Mouse (Mus musculus) right cerebral cortex, adult 18-20 months (tissue): Measurements from ENCODE around the gene Hccs.
"Not testable (repeated sequence)": the region's sequence is repeated elsewhere in the genome, so short reads cannot be mapped to it uniquely, and the experiment has no call there.

Experiments
- DNase-seq: peaks from one replicate; pipeline ENCODE4 v3.0.0; 2022; ENCODE audit warnings: mixed read lengths

Hccs gene

DNA sequence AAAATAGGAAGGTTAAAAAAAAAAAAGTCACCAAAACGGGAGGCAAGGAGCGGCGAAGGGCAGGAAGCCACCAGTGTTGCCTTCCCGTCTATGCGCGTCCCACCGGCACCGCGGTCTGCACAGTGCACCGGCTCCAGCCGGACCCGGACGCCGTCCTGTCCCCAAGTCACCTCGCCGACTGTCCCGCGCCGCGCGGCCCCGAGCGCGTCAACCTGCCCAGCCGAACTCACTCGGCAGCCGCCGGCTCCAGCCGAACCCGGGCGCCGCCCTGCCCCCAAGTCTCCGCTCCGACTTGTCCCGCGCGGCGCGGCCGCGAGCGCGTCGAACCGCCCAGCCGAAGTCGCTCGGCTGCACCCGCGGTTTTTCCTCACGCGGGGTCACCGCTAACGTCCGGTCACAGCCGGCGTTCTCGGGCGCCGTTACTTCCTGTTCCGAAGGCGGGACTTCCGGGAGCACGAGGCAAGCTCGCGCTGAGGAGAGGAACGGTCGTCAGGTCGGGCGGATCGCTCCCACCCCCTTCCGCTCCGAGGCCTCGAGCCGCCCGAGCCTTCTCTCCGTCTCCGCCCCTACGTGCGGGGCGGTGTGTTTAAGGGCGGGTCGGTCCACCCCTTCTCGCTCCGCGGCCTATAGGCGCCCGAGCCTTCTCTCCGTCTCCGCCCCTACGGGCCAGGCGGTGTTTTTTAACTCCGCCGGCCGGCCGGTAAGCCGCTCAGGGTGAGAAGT is at the start of gene Hccs:
Hccs (minus strand) TSS at position 428 of the 723 bp plus-strand sequence.
- DNase-seq, result peak; percentile 89

DNA sequence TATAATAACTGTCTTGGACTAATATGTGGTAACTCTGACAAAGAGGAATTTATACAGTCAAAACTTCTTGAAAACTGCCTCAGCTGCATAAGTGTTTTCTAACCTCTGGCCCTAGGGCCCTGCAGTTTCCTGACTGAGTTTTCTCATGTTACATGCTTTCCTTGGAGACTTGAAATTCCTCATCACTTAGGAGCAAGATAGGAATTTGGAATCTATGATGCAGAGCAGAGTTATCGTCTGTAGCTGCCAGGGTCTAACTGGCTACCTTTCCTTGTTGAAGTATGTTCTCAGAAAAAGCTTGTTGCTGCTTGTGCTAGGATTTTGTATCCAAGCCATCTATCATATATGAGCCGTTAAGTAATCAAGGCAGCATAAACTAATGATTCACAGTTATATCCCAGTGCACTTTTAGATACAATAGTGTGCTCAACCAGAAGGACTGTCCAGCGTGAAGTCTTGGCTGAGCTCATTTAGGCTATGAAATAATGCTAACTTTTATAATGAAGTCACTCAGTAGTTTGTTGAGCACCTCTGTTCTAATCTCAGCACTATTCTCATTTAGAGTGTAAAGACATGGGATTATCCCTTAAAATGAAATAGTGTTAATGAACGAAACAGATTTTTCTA is 37.1 kb upstream of the Hccs start:
- DNase-seq, result no peak

DNA sequence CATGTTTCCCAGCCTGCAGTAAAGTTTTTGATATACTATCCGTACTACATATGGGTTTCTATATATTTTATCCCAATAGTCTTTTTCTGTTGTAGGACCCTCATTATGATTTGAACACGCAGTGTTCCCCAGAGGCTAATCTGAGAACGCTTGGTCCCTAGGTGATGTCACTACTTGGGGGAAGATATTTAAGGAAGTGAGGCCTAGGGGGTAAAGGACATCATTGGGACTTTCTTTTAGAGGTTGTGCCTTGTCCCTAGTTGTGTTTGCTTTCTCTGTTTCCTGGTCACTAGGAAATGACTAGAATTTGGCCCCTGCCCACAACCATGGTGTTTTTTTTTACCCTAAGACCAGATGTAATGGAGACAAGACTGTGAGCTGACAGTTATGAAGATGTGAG is 18.0 kb upstream of the Hccs start:
- DNase-seq, result no peak

DNA sequence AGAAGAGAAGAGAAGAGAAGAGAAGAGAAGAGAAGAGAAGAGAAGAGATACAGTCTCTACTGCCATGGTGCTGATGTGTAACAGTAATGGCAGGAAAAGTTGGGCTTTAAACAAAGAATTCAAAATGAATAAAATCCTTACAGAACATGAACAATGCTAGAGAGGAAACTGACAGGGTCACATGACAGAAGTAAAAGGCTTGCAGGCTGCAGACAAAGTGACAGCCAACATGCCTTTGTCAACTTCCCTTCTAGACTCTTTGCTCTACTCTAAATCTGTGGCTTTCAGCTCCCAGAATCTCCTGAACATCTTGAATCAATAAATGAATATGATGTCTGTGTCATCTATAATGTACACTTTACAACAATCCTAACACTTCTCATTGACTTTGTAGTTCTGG is 17.4 kb upstream of the Hccs start:
- no peak for DNase-seq

DNA sequence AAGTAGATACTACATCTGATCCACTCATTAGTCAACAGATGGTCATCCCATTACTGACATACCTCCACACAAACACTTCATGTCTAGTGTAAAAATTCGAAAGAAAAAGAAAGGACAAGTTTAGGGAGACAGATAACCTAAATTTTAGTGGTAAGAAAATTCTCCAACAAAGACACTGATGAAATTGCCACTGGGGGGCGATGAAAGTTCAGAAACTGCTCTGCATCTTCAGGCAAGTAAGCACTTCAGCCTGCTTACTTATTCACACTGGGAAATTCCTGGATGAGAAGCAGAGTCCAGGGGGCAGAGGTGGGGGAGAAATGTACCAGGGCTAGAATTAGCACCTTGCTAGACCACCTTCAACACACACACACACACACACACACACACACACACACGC is 12.1 kb upstream of the Hccs start:
- peak; percentile 33 for DNase-seq

DNA sequence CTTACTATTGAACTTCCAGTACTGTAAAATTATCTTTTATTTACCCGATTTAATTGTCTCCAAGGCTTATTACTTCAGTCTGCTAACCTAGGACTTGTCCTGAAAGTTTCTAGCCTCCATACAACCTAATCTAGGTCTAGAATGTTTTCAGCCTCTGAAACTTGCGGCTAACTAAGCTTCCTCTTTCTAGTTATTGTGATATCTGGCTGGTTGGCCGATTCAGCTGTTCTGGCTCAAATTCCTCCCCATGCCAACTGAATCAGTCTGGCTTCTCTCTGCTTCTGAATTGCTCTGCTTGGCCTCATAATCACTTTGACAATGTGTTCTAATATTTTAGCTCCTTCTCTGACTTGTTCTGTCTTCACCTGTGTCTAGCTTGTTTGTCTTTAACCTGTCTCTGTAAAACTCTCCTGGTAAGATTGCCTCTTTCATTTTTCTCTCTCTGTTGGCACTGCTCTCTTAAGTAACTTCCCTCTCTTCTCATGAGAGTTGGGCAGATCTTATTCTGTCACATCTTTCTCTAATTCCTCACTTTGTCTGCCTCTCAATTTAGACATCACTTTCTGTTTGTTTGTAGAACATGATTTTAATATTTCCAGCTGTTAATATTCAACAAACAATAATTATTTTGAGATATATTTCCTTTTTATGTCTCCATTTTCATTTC is 5.9 kb upstream of the Hccs start:
- DNase-seq, result no peak

DNA sequence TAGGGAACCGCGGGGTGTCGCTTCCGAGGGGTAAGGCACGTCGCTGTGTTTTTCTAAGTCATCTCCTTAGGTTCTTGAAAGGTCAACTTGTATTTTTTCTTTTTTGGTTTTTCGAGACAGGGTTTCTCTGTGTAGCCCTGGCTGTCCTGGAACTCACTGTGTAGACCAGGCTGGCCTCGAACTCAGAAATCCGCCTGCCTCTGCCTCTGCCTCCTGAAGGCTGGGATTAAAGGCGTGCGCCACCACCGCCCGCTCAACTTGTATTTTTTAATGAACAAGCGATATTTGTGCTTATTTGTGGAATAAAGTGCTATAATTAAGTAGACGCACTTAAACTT is 465 bp upstream of the Hccs start:
- not testable (repeated sequence) for DNase-seq

DNA sequence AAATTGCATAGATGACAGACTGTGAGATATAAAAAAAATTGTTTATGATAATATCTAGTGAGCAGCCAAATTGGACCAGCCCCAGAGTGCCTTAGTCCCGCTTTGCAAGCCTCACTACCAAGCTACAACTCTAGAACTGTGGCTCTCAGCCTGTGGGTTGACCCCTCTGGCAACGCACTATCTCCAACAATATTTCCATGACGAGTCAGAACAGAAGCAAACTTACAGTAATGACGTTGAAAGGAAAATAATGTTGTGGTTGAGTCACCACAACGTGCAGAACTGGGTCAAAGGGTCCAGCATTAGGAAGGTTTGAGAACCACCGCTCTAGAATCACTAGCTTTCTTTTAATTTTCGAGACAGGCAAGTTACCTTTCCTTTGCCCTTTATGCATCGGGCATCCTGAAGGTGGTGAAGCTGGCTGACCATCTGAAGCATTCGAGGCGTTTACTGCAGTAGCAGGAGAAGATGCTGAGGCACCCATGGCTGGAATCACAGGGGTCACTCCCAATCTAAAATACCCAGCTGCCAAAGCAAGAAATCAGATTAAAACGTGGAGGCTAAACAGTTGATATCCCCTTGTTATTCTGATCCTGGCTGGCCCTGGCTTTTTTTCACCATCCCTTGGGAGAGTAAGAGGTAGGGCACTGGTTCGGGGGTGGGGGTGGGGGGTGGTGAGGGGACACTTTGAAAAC is 959 bp downstream of the Hccs start:
- no peak for DNase-seq

DNA sequence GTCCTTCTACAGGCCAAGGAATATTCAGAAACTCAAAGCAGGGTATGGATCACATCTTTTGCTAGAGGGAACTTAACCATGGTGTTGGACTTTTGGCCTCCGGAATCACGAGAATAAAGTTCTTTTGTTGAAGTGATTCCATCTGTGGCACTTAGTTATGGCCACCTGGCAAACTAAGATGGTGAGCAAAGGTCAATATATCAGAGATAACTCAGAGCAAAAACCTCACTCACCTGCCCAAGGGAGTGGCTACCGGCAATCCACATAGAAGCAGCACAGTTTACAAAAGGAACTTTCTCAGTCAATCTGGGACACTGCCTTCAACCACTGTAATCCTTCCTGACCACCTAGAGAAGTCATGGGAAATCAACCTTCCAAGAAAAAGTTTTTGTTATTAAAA is 11.6 kb downstream of the Hccs start:
- no peak for DNase-seq

DNA sequence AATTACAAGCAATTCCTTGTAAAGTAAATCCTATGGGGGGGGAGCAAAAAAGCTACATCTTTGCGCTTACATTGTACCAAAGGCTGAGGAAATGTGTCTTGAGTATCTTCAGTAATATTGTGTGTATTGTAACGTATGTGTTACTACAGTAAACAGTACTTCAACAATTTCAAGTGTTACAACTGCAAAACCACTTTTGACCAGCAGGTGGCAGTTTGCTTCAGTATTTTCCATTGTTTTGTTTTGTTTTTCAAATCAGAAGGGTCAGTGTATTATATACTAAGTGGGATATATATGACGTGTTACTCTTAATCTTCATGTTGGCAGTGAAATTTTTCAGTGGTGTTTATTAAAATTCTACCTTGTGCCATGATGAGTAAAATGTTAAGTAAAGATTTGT is 16.2 kb downstream of the Hccs start:
- no peak for DNase-seq

DNA sequence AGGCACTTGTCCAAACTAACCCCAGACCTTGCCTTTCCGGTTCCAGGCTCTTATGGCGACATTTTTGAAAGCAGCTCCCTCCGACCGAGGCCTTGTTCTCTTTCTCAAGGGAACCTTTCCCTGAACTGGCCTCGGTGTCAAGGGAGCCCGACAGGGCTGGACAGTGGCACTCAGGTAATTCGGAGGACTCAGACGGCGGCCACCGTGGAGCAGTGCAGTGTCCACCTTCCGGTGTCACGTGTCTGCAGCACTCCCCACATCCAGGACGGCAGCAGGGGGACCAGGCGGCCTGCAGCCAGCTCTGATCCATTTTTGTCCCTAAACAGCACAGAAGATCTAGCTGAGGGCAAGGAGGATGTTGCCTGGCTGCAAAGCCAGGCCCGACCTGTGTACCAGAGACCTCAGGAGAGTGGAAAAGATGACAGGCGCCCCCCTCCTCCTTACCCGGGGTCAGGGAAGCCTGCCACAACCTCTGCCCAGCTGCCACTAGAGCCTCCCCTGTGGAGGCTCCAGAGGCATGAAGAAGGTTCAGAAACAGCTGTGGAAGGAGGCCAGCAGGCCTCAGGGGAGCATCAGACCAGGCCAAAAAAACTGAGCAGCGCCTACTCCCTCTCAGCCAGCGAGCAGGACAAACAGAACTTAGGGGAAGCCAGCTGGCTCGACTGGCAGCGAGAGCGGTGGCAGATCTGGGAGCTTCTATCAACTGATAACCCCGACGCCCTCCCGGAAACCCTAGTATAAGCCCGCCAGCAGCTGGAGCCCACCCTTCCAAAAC is 17.7 kb downstream of the Hccs start:
- no peak for DNase-seq

DNA sequence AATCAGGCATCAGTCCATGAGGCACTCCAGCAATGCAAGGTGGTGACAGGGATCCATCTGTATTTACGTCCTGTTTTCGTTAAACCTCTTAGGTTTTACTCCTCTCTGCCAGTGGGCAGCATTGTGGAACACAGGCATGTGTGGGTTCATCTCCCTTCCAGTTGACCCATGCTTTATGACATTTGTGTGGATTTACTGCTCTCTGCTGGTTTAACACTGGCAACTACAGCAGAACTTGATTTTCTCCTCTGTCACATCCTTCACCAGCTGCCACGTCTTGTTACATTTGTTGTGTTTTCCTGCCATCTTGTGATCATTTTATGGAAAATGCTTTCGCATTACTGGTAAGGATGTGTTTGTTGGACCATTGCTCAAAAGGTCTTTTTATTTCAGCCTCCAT is 20.6 kb downstream of the Hccs start:
- peak; percentile 17 for DNase-seq

DNA sequence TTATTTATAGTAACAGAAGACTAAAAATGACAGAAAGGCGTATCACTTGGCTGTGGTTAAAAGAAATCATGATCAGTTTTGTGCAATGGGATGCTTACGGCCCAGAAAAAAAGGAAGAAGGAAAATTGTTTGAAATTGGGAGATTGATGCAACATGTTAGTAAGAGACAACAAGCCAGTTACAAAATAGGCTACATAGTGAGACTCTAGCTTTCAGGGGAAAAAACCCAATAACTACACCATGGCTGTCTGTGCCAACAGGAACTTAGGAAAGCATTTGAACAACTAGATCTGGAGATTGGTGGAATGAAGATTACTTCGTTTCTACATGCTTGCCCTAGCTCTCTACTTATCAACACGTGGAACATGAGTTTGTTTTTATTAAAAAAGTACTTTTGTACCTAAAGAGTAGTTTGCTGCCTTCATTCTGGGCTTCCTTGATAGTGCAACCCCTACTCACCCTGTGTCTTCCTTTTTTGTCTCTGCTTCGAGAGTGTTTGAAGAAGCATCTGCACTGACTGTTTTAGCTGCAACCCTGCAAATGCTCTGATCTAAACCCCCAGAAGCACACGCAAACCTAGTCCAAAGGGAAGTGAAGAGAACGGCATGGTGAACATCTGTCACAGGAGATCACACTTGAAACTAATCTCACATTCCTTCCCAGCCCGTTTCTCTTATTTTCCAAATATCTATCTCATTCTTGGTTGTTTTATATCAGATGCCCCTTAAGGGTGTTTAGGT is 56.6 kb downstream of the Hccs start:
- DNase-seq, result no peak

DNA sequence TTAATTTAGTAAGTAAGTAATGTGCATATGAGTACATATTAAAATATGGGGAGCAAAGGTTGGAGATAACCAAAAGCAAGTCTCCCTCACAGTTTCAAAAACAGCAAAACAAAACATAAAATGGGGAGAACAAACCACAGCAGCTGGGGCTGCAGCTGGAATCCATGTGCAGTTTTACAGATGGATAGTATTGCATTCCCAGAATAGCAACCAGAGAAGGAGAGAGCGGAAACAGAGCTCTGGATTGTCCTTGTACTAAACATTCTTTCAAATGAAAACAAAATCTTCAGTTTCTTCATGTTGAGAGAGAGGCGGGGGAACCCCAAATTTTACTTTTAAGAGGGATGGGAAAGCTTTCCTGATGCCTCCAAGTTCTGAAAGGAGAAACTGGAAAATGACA is 58.0 kb downstream of the Hccs start:
- DNase-seq, result no peak

DNA sequence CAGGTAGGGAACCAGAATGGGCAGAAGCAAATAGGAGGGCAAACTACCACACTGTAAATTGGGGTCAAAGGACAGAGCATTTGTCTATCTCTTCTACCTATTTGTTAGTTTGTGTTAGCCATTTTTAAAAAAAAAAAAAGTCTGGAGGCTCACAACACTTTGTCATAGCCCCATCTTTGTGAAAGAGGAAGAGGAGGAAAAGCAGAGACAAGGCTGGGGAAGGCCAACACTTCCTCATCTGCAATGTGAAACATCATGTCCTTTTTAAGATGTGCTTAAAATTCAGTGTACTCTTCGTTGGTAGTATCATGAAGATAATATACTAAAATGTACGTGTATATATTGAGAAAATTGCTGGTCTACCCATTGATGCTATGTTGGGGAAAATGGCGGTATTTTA is 59.1 kb downstream of the Hccs start:
- no peak for DNase-seq

DNA sequence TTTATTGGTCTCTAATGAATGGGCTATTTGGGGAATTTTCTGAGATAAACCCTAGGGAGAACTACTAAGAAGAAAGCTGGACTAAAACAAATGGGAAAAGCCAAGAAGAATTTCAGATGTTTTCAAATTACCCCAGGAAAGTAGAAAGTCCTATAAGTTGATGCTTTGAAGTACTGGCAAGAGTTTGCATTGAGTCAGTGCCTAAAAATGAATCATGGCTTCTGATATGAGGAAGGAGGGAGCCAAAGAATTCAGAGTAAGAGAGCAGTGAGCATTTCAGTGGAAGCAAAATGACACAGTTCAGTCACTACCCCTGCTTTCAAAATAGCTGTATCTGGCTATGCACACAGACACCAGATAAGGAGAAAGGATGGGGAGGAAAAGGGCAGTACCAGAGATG is 63.4 kb downstream of the Hccs start:
- DNase-seq, result no peak

DNA sequence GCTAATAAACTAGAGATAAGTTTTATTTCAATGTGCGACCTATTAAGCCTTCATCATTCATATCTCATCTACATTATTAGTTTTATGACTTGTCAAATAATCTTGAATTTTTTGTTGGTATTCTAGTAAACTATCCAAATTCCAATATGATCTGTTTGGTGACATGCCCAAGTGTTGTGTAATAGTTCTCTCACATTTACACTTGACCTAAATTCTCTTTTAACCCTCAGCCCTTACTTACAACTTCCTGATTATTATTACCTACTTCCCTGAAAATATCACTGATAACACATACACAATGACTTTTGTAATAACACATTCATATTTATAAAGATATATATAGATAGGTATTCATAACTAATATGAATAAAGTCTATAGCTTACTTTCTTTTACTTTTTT is 64.3 kb downstream of the Hccs start:
- DNase-seq, result no peak

DNA sequence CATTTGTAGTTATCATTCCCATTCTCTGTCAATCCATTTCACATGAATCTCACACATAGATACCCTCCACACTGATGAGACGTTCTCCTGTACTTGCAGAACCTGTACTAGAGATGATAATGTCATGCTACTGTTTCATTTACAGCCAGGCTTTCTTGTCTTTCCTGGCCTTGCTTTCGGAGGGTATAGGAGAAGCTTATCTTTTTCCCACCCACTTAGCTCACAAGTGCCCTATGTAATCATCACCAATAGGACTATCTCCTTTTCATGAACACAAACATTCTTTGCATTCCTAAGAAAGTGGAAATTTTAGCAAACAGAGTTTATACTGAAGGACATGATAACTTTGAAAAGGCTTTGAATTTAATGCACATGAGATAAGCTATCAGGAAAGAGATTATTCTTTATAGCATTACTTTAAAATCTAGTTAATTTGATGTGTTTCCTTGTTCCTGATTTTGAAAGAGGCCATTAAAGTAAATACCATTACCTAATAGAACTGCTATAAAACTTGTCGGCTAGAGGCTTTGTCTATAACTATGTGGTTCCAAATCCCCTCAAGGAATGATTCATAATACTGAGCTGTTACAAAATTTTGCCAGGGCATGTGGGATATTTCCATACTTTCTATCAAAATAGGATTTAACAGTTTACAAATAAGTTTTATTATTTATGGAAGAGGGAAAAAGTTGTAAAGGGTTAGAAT is 97.7 kb downstream of the Hccs start:
- DNase-seq, result no peak

DNA sequence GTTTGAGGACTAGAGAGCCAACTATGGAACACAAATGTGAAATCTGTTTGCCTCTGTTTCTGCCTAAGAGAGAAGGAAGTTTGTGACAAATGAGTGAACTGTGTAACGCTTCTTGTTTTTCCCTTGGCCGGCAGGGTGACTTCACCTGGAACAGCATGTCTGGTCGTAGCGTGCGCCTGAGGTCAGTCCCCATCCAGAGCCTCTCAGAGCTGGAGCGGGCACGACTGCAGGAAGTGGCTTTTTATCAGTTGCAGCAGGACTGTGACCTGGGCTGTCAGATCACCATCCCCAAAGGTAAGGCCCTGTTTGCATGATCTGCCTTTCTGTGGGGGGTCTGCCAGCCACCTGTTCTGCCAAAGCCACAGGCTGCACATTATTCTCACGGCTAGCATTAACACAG is 100.1 kb downstream of the Hccs start:
- no peak for DNase-seq

DNA sequence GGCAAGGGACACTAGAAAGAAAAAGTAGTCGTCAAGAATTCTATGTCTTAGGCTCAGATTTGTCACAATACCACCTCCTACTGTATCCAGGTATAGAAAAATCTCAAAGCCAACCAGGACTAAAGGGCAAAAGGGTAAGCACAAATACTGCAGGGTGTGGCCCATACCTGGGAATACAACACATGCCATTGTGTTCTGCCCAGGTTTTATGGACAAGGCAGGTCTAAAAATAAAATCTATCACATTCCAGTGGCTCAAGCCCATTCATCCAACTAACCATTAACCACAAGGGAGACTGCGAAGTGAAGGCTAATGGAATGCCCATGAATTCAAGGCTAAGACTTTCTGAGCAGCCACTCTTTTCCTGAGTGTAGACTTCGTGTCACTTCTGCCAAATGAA is 110.2 kb downstream of the Hccs start:
- DNase-seq, result no peak
